Mouse (Mus musculus) liver, embryonic 16.5 days (tissue): ENCODE data around the gene Ftcd. TPM values are rescaled to one million over a fixed set of nuclear protein-coding genes. Genes with fewer than 3 reads are reported as not detected.

ENCODE experiments used
- ATAC-seq: fragments of 200-750 bp; cut with Nextera tagmentation; 2 replicates; pipeline ENCODE4 v1.8.0; 2017; ENCODE audit warnings: low read depth, mild to moderate bottlenecking, moderate number of reproducible peaks, moderate library complexity
- H3K27ac ChIP-seq: fragments of 300-500 bp; sonication (generic); 2 replicates; pipeline ENCODE4 v1.5.1; 2014; ENCODE audit warnings: mild to moderate bottlenecking, low read length
- H3K27me3 ChIP-seq: fragments of 300-500 bp; sonication (generic); 2 replicates; pipeline ENCODE4 v1.6.1; 2014; ENCODE audit warnings: low read depth, low read length, mixed read lengths; ENCODE audit not compliant: control insufficient read depth, insufficient read depth
- H3K36me3 ChIP-seq: fragments of 300-500 bp; sonication (generic); 2 replicates; pipeline ENCODE4 v1.6.1; 2014; ENCODE audit warnings: mild to moderate bottlenecking; ENCODE audit not compliant: control insufficient read depth, insufficient read depth
- H3K4me1 ChIP-seq: fragments of 300-500 bp; sonication (generic); 2 replicates; pipeline ENCODE4 v1.6.1; 2014; ENCODE audit warnings: low read depth, low read length, mixed read lengths; ENCODE audit not compliant: control insufficient read depth
- H3K4me2 ChIP-seq: fragments of 300-500 bp; sonication (generic); 2 replicates; pipeline ENCODE4 v1.6.1; 2014; ENCODE audit warnings: low read depth, low read length, mixed read lengths
- H3K4me3 ChIP-seq: fragments of 300-500 bp; sonication (generic); 2 replicates; pipeline ENCODE4 v1.5.1; 2014; ENCODE audit warnings: low read depth, mild to moderate bottlenecking, low read length
- H3K9ac ChIP-seq: fragments of 300-500 bp; sonication (generic); 2 replicates; pipeline ENCODE4 v1.6.1; 2014; ENCODE audit warnings: low read depth, low read length
- H3K9me3 ChIP-seq: fragments of 300-500 bp; sonication (generic); replicated peaks from 2 replicates; pipeline ENCODE4 v1.6.1; 2016; ENCODE audit warnings: low read length; ENCODE audit not compliant: control insufficient read depth
- WGBS: fragments of 180-500 bp; shearing (Covaris S2); extraction: QIAGEN DNeasy Blood & Tissue Kit; methylation state at CpG from one replicate; pipeline ENCODE4 v1.1.7; 2014; ENCODE audit not compliant: insufficient replicate concordance; 5-methylcytosine and 5-hydroxymethylcytosine counted together
- polyA plus RNA-seq: library from polyadenylated mRNA; unstranded; fragments of >200 nt; fragmentation: Nextera tagmentation; extraction: Ambion mirVana; gene quantifications from 2 replicates; pipeline ENCODE4 v1.2.1, GENCODE M21; 2015

Ftcd gene
- polyA plus RNA-seq, 1 experiment from 2014 or later, result 63.8 TPM

DNA sequence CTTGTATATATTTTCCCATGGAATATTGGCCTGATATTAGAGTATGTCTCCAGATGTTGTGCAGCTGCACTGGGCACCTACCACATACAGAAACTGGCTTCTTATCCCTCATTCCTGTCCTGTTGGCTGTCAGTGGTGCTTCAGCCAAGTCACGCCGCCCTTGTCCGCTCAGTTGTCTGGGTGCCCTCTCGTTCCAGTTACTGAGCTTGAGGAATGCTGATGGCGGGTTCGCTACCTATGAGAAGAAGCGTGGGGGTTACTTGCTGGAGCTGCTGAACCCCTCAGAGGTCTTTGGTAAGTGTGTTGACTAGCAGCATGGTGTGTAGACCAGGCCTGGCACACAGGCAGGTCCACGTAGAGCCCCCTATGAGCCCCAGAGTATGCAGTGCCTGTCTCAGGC lies 28.9 kb upstream of the Ftcd start:
- Histone ChIP-seq H3K36me3 (peaks cover 16% of the 10 kb centered on the region), H3K4me3 (no peak overlapping the region), H3K9me3 (no peaks in the 10 kb centered on the region), H3K4me2 (no peak overlapping the region), H3K27ac (no peak overlapping the region), H3K27me3 (no peaks in the 10 kb centered on the region), H3K9ac (no peak overlapping the region), H3K4me1 (no peaks in the 10 kb centered on the region)
- WGBS, result 81% methylated on average over 8 of the region's 8 CpGs
- no peak for ATAC-seq

DNA sequence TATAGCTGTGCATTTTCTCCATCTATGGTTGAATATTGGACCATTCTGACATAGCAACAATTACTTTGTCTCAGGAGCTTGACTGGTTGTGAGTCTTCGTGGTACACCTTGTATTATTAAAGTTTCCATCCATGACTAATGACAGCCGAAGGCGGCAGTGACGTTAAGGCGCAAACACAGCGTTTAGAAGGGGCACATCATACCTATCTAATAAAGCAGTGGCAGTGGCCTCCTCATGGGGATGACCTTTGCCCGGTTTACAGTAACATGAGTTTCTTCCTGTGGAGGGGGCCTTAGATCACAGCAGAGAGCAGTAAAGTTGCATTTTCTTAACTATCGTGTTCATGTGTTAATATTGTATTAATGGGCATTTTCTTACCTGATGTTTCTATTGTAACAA lies 27.2 kb upstream of the Ftcd start:
- Histone ChIP-seq H3K27me3 (no peaks in the 10 kb centered on the region), H3K27ac (no peak overlapping the region), H3K36me3 (peaks cover 22% of the 10 kb centered on the region), H3K9me3 (no peaks in the 10 kb centered on the region), H3K4me2 (no peak overlapping the region), H3K9ac (no peak overlapping the region), H3K4me1 (no peaks in the 10 kb centered on the region), H3K4me3 (no peak overlapping the region)
- no peak for ATAC-seq
- WGBS, result 76% methylated on average over 8 of the region's 8 CpGs

DNA sequence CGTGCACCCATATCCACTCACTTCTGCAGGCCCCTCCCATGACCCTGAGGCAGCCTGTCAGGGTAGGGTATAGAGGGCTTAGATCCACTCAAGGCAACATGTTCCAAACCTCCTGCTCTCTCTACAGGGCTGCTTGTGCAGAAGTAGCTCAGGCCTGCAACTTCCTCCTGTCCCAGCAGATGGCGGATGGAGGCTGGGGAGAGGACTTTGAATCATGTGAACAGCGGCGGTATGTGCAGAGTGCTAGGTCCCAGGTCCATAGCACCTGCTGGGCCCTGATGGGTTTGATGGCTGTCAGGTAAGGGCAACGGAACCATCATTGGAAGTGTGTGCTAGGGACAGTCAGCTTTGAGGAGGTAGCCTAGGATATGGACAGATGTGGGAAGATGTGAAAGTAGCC lies 25.0 kb upstream of the Ftcd start:
- H3K27me3 ChIP-seq, result no peaks in the 10 kb centered on the region
- no peak overlapping the region for H3K4me3 ChIP-seq
- peaks cover 23% of the 10 kb centered on the region for H3K36me3 ChIP-seq
- 74% methylated on average over 5 of the region's 5 CpGs for WGBS
- H3K9me3 ChIP-seq, result no peaks in the 10 kb centered on the region
- no peak overlapping the region for H3K27ac ChIP-seq
- H3K4me2 ChIP-seq, result no peak overlapping the region
- no peaks in the 10 kb centered on the region for H3K4me1 ChIP-seq
- H3K9ac ChIP-seq, result no peak overlapping the region
- no peak for ATAC-seq

GRCm38 (mm10) chr10:76551556-76551955 lies 23.9 kb upstream of the Ftcd start:
- H3K27me3 ChIP-seq, result no peaks in the 10 kb centered on the region
- WGBS, result 63% methylated on average over 3 of the region's 3 CpGs

GRCm38 (mm10) chr10:76554061-76554460 lies 21.4 kb upstream of the Ftcd start:
- no peak overlapping the region for H3K4me2 ChIP-seq
- no peaks in the 10 kb centered on the region for H3K27me3 ChIP-seq
- peaks cover 23% of the 10 kb centered on the region for H3K36me3 ChIP-seq
- 75% methylated on average over 5 of the region's 5 CpGs for WGBS
- H3K4me3 ChIP-seq, result no peak overlapping the region
- H3K9me3 ChIP-seq, result no peaks in the 10 kb centered on the region
- H3K27ac ChIP-seq, result no peak overlapping the region
- no peaks in the 10 kb centered on the region for H3K4me1 ChIP-seq
- no peak overlapping the region for H3K9ac ChIP-seq
- ATAC-seq, result no peak

More at GRCm38 (mm10) chr10:76551556-76551955, 23.9 kb upstream of the Ftcd start:
- no peaks in the 10 kb centered on the region for H3K4me1 ChIP-seq
- no peak overlapping the region for H3K4me3 ChIP-seq
- no peak overlapping the region for H3K4me2 ChIP-seq
- no peak overlapping the region for H3K27ac ChIP-seq
- no peaks in the 10 kb centered on the region for H3K9me3 ChIP-seq
- H3K9ac ChIP-seq, result no peak overlapping the region
- ATAC-seq, result no peak
- H3K36me3 ChIP-seq, result peaks cover 23% of the 10 kb centered on the region

DNA sequence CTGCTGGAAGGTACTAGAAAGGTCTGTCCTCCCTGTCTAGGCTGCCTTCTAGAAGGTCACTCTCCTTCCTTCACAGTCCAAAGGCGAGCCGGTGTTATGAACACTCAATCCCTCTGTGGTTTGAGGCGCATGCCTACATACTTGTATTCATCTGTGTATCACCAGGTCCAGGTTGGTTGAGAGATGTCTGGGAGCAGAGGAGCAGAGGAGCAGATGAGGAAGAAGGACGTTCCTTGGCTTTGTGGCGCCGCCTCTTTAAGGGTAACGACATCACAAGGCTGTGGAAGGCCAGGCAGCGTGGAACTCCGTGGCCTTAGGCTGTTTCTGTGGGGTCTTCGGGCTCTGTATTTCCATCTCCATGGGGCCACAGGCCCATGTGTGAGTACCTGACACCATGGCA lies 13.5 kb upstream of the Ftcd start, which contains the start of gene Spatc1l:
TSS of gene Spatc1l (plus strand) at position 301 of the 400 bp plus-strand sequence.
- no peak within 1 kb of the TSS for H3K4me3 ChIP-seq
- no peak within 1 kb of the TSS for H3K9ac ChIP-seq
- H3K27me3 ChIP-seq, result no peaks in the 10 kb centered on the region
- no peaks in the 10 kb centered on the region for H3K36me3 ChIP-seq
- no peak for ATAC-seq
- H3K9me3 ChIP-seq, result no peaks in the 10 kb centered on the region
- no peaks in the 10 kb centered on the region for H3K4me1 ChIP-seq
- H3K27ac ChIP-seq, result no peak within 1 kb of the TSS
- no peak within 1 kb of the TSS for H3K4me2 ChIP-seq
- 70% methylated on average over 10 of the region's 10 CpGs for WGBS

GRCm38 (mm10) chr10:76569996-76570685 lies 5.3 kb upstream of the Ftcd start:
- Histone ChIP-seq H3K27me3 (no peaks in the 10 kb centered on the region), H3K9me3 (no peaks in the 10 kb centered on the region), H3K27ac (no peak overlapping the region), H3K4me2 (no peak overlapping the region), H3K4me1 (no peaks in the 10 kb centered on the region), H3K9ac (no peak overlapping the region), H3K36me3 (no peaks in the 10 kb centered on the region), H3K4me3 (no peak overlapping the region)
- ATAC-seq, result no peak
- WGBS, result 81% methylated on average over 22 of the region's 22 CpGs

DNA sequence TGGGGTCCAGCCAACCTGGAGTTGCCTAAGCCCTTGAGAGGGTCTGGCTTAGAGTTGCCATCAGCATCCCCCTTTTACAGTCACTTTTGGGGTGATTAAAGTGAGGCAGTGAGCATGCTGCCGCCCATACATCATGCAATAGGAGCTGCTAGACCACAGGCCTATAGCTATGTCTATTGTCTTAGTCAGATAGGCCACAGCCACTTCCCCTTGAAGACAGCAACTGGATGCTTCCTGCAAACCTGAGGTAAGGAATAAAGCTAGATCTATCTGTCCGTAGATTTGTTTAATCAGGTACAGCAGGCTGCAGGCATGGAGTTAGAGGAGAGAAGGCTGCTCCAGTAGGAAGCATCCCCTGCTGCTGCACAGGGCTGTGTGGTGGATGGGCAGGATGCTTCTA lies 4.4 kb upstream of the Ftcd start:
- no peaks in the 10 kb centered on the region for H3K9me3 ChIP-seq
- H3K9ac ChIP-seq, result no peak overlapping the region
- no peaks in the 10 kb centered on the region for H3K27me3 ChIP-seq
- H3K27ac ChIP-seq, result no peak overlapping the region
- no peak for ATAC-seq
- no peaks in the 10 kb centered on the region for H3K4me1 ChIP-seq
- H3K4me3 ChIP-seq, result no peak overlapping the region
- 23% methylated on average over 2 of the region's 2 CpGs for WGBS
- no peaks in the 10 kb centered on the region for H3K36me3 ChIP-seq
- no peak overlapping the region for H3K4me2 ChIP-seq

DNA sequence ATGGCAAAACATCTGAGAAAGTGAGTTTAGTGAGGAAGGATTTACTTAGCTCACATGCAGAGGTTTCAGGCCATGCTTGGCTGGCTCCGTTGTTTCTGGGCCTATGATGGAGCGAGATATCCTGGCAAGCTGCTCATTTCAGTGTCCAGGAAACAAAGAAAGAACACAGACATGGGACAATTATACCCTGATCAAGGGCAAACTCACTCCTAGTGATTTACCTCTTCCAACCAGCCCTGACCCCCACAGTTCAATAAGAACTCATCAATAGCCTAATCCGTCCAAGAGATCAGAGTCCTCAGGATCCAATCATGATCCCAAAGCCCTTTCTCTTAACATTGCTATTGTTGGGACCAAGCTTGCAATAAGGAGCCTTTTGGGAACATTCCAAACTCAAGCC lies 3.3 kb upstream of the Ftcd start:
- Histone ChIP-seq H3K27ac (no peak overlapping the region), H3K36me3 (no peaks in the 10 kb centered on the region), H3K9ac (no peak overlapping the region), H3K9me3 (no peaks in the 10 kb centered on the region), H3K4me1 (no peaks in the 10 kb centered on the region; the same call in 1 of the 2 replicates), H3K27me3 (no peaks in the 10 kb centered on the region), H3K4me3 (no peak overlapping the region), H3K4me2 (no peak overlapping the region)
- ATAC-seq, result no peak
- 62% methylated on average over 3 of the region's 3 CpGs for WGBS
